Mouse (Mus musculus): ENCODE data around the gene Map1s. TPM values are rescaled to one million over a fixed set of nuclear protein-coding genes. Genes with fewer than 3 reads are reported as not detected.
"Not testable (repeated sequence)": the region's sequence is repeated elsewhere in the genome, so short reads cannot be mapped to it uniquely, and the experiment has no call there.

The Map1s gene
- polyA plus RNA-seq, 1 experiment from 2014 or later = 41.5 TPM

- Histone ChIP-seq H3K36me3 (ENCODE audit: control insufficient read depth, insufficient read depth, low read length) (peaks cover 25% of the 10 kb centered on the region), H3K4me2 (replicated peaks; ENCODE audit: low read depth, low read length) (no peak overlapping the region), H3K9ac (replicated peaks; ENCODE audit: low read depth, low read length) (no peak overlapping the region), H3K27ac (ENCODE audit: low read length) (no peak overlapping the region), H3K4me3 (ENCODE audit: low read depth, low read length) (no peak overlapping the region), H3K9me3 (ENCODE audit: control insufficient read depth, low read depth, low read length) (no peaks in the 10 kb centered on the region), H3K27me3 (ENCODE audit: control insufficient read depth, insufficient read depth, low read length) (peaks cover 20% of the 10 kb centered on the region), H3K4me1 (ENCODE audit: control insufficient read depth, insufficient read depth, low read length) (peaks cover 20% of the 10 kb centered on the region; the same call in 1 of the 2 replicates)
- ATAC-seq (ENCODE audit: insufficient number of reproducible peaks, insufficient read depth, low FRiP score, low read depth) = no peak
- WGBS = 27% methylated on average over 12 of the region's 12 CpGs
Measured at GRCm38 (mm10) chr8:70893656-70894384, 11.9 kb upstream of the Map1s start.

DNA sequence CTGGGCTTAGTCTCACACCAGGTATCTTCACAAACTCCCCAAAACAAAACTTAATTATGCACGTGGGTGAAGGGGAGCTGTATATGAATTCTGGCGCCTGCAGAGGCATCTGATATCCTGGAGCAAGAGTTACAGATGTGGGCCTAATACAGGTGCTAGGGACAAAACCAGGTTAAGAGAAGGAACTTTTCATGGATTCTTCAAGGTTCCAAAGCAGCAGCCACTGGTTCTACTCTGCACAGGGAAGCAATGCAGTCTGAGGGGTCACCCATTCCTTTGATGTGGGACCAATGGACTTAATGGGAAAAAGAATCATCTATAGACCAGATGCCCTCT lies 11.4 kb upstream of the Map1s start:
- H3K9ac ChIP-seq (replicated peaks; ENCODE audit: low read depth, low read length) = no peak overlapping the region
- H3K36me3 ChIP-seq (ENCODE audit: control insufficient read depth, insufficient read depth, low read length) = peaks cover 25% of the 10 kb centered on the region
- H3K4me2 ChIP-seq (replicated peaks; ENCODE audit: low read depth, low read length) = no peak overlapping the region
- peaks cover 20% of the 10 kb centered on the region for H3K27me3 ChIP-seq (ENCODE audit: control insufficient read depth, insufficient read depth, low read length)
- ATAC-seq (ENCODE audit: insufficient number of reproducible peaks, insufficient read depth, low FRiP score, low read depth) = no peak
- H3K9me3 ChIP-seq (ENCODE audit: control insufficient read depth, low read depth, low read length) = no peaks in the 10 kb centered on the region
- no peak overlapping the region for H3K27ac ChIP-seq (ENCODE audit: low read length)
- WGBS = 65% methylated on average over 2 of the region's 2 CpGs
- no peak overlapping the region for H3K4me3 ChIP-seq (ENCODE audit: low read depth, low read length)
- H3K4me1 ChIP-seq (ENCODE audit: control insufficient read depth, insufficient read depth, low read length) = peaks cover 20% of the 10 kb centered on the region; the same call in 1 of the 2 replicates

- 95% methylated on average over 8 of the region's 8 CpGs for WGBS
- Histone ChIP-seq H3K4me2 (replicated peaks; ENCODE audit: low read depth, low read length) (no peak overlapping the region), H3K4me3 (ENCODE audit: low read depth, low read length) (no peak overlapping the region), H3K9ac (replicated peaks; ENCODE audit: low read depth, low read length) (no peak overlapping the region), H3K9me3 (ENCODE audit: control insufficient read depth, low read depth, low read length) (no peaks in the 10 kb centered on the region), H3K27ac (ENCODE audit: low read length) (no peak overlapping the region), H3K4me1 (ENCODE audit: control insufficient read depth, insufficient read depth, low read length) (peaks cover 20% of the 10 kb centered on the region; the same call in 1 of the 2 replicates), H3K27me3 (ENCODE audit: control insufficient read depth, insufficient read depth, low read length) (peaks cover 20% of the 10 kb centered on the region), H3K36me3 (ENCODE audit: control insufficient read depth, insufficient read depth, low read length) (peaks cover 25% of the 10 kb centered on the region)
- no peak for ATAC-seq (ENCODE audit: insufficient number of reproducible peaks, insufficient read depth, low FRiP score, low read depth)
Measured at GRCm38 (mm10) chr8:70894771-70895545, 10.8 kb upstream of the Map1s start.

DNA sequence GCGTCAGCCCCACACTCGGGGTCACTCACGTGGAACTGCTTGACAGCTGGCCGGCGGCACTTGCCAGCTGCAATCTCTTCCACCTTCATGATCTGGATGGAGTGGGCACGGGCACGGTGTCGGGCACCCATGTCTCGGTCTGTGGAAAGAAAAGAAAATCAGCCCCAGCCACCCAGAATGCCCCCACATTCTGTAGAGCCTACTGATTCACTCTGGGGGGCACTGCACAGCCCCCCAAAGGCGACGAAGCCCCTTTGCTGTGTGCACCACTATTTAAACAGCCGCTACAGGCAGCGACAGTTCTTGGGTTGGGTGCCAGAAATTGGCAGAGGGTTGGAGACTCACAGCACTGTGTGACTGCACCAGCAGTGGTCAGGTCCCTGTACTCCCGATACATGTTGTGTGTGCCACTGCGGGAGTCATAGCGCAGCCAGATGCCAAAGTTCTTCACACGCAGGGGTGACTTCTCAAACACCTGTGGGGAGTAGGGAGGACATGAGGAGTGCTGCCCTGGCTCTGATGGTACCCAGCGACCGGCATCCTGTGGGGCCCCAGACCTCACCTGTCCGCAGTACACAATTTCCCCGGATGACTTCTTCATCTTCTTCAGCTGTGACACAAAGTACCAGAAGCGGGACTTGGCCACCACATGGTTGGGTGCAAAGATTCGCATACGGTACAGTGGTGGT lies 10.0 kb upstream of the Map1s start:
- ATAC-seq (ENCODE audit: insufficient number of reproducible peaks, insufficient read depth, low FRiP score, low read depth); H3K27ac ChIP-seq (ENCODE audit: low read length); H3K9me3 ChIP-seq (ENCODE audit: control insufficient read depth, low read depth, low read length): not testable (repeated sequence)
- peak overlapping the region; percentile 92 for H3K9ac ChIP-seq (replicated peaks; ENCODE audit: low read depth, low read length)
- H3K4me3 ChIP-seq (ENCODE audit: low read depth, low read length) = peak overlapping the region; percentile 84
- H3K27me3 ChIP-seq (ENCODE audit: control insufficient read depth, insufficient read depth, low read length) = peaks cover 20% of the 10 kb centered on the region
- peaks cover 20% of the 10 kb centered on the region; the same call in 1 of the 2 replicates for H3K4me1 ChIP-seq (ENCODE audit: control insufficient read depth, insufficient read depth, low read length)
- peak overlapping the region; percentile 87 for H3K4me2 ChIP-seq (replicated peaks; ENCODE audit: low read depth, low read length)
- H3K36me3 ChIP-seq (ENCODE audit: control insufficient read depth, insufficient read depth, low read length) = peaks cover 25% of the 10 kb centered on the region
- WGBS = 84% methylated on average over 22 of the region's 24 CpGs

GRCm38 (mm10) chr8:70896316-70897020 lies 9.3 kb upstream of the Map1s start:
- Histone ChIP-seq H3K36me3 (ENCODE audit: control insufficient read depth, insufficient read depth, low read length) (peaks cover 25% of the 10 kb centered on the region), H3K4me2 (replicated peaks; ENCODE audit: low read depth, low read length) (peak overlapping the region; percentile 87), H3K4me3 (ENCODE audit: low read depth, low read length) (peak overlapping the region; percentile 84), H3K27ac (ENCODE audit: low read length) (peak overlapping the region; percentile 58; the same call in 1 of the 2 replicates), H3K27me3 (ENCODE audit: control insufficient read depth, insufficient read depth, low read length) (peaks cover 16% of the 10 kb centered on the region), H3K9ac (replicated peaks; ENCODE audit: low read depth, low read length) (peak overlapping the region; percentile 92), H3K9me3 (ENCODE audit: control insufficient read depth, low read depth, low read length) (no peaks in the 10 kb centered on the region), H3K4me1 (ENCODE audit: control insufficient read depth, insufficient read depth, low read length) (peaks cover 20% of the 10 kb centered on the region; the same call in 1 of the 2 replicates)
- WGBS = 2% methylated on average over 25 of the region's 25 CpGs
- no peak for ATAC-seq (ENCODE audit: insufficient number of reproducible peaks, insufficient read depth, low FRiP score, low read depth)

- peak; percentile 98 for ATAC-seq (ENCODE audit: insufficient number of reproducible peaks, insufficient read depth, low FRiP score, low read depth)
Measured at GRCm38 (mm10) chr8:70897021-70897680, 8.6 kb upstream of the Map1s start, which contains the start of gene Rpl18a. Rpl18a (minus strand) TSS chr8:70897412.

DNA sequence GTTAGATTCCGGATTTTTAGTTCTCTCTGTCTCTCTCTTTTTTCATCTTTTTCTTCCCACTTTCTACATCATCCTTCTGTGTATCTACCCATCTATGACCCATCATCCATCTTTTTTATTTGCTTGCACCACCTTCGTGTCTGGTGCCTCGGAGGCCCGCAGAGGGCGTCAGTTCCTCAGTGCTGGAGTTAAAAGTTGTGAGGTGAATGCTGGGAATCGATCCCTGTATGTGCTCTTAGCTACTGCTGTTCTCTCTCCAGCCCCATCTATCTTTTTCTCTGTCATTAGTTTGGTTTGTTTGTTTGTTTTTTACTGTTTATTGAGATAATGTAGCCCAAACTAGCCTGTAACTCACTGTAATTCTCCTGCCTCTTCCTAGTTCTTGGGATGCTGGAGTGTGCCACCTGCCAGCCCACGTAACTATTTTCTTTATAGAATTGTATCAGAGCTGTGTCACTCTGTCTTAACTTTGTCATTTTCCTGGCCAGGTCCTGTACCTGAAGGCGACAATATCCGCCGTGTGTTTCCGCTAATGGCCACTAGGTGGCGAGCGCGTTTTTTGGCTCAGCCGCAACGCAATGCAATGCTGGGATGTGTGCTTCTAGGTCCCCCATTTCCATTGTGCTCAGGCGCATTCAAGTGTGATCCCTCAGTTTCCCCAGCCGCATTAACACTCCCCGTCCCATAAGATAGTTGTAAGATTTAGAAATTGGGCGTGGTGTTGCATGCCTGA lies 7.9 kb upstream of the Map1s start:
- Histone ChIP-seq H3K4me3 (ENCODE audit: low read depth, low read length) (peak overlapping the region; percentile 84), H3K4me2 (replicated peaks; ENCODE audit: low read depth, low read length) (peak overlapping the region; percentile 65), H3K9me3 (ENCODE audit: control insufficient read depth, low read depth, low read length) (no peaks in the 10 kb centered on the region), H3K36me3 (ENCODE audit: control insufficient read depth, insufficient read depth, low read length) (peaks cover 25% of the 10 kb centered on the region), H3K4me1 (ENCODE audit: control insufficient read depth, insufficient read depth, low read length) (peaks cover 13% of the 10 kb centered on the region; the same call in 1 of the 2 replicates), H3K9ac (replicated peaks; ENCODE audit: low read depth, low read length) (peak overlapping the region; percentile 92), H3K27ac (ENCODE audit: low read length) (peak overlapping the region; percentile 77), H3K27me3 (ENCODE audit: control insufficient read depth, insufficient read depth, low read length) (peaks cover 5% of the 10 kb centered on the region)
- under 1% methylated on average over 20 of the region's 20 CpGs for WGBS
- peak; percentile 33; the same call in 1 of the 2 replicates for ATAC-seq (ENCODE audit: insufficient number of reproducible peaks, insufficient read depth, low FRiP score, low read depth)

More at GRCm38 (mm10) chr8:70897021-70897680, 8.6 kb upstream of the Map1s start, which contains the start of gene Rpl18a:
- Histone ChIP-seq H3K4me1 (ENCODE audit: control insufficient read depth, insufficient read depth, low read length) (peaks cover 20% of the 10 kb centered on the region; the same call in 1 of the 2 replicates), H3K9ac (replicated peaks; ENCODE audit: low read depth, low read length) (peak within 1 kb of the TSS; percentile 92), H3K4me2 (replicated peaks; ENCODE audit: low read depth, low read length) (peak within 1 kb of the TSS; percentile 87), H3K9me3 (ENCODE audit: control insufficient read depth, low read depth, low read length) (no peaks in the 10 kb centered on the region), H3K36me3 (ENCODE audit: control insufficient read depth, insufficient read depth, low read length) (peaks cover 25% of the 10 kb centered on the region), H3K27ac (ENCODE audit: low read length) (peak within 1 kb of the TSS; percentile 77), H3K27me3 (ENCODE audit: control insufficient read depth, insufficient read depth, low read length) (peaks cover 9% of the 10 kb centered on the region), H3K4me3 (ENCODE audit: low read depth, low read length) (peak within 1 kb of the TSS; percentile 84)
- WGBS = under 1% methylated on average over 57 of the region's 60 CpGs
